Mouse (Mus musculus) forelimb bud, embryonic 11.5 days (tissue): ENCODE measurements at regions not wholly inside any gene's neighbourhood (a gene's known extent, or its start where the extent isn't known, plus 50 kb on each side); places are given as distances from the start of the nearest gene placed in this dataset.
A peak's percentile ranks its signal among the peaks of the same experiment; 100 is the strongest.

Experiments
- DNase-seq: peaks from one replicate; pipeline ENCODE4 v3.0.0-alpha.2; 2012; ENCODE audit warnings: low read depth, low spot score

DNA sequence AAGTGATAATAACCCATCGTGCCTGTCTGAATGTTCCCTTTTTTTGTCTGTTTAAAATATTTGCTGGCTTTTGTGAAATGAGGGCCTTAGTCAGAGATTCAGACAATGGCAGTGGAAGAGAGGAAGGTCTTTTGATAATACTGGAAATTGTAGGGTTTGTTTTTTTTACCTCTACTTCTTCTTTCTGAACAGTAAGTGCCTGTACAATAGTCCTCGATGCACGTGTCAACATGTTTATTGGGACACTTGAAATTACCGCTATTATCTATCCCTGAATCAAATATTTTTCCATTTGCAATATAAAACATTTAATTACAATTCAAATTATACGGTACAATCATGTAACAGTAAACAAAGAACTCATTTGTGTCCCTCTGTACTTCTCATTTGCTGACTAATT lies 733.5 kb downstream of the Fam19a2 start:
- DNase-seq: no peak

DNA sequence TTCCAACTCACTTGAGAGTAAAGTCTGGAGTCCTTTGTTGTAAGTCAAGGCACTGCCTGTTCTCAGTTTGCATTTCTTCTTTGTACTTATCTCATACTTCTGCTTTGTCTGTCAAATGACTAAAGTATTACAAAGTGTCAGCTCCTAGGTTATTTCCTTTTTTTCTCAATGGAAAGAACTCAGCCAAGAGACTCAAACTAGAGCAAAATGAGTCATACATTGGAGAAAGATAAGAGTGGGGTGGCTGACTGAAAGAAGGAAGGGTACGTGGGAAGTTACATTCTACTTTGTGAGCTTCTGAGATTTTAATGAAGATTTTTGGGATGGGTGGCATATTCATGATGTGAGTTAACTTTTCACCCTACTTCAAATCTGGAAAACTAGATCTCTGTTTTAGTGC lies 735.2 kb downstream of the Fam19a2 start:
- no peak for DNase-seq

DNA sequence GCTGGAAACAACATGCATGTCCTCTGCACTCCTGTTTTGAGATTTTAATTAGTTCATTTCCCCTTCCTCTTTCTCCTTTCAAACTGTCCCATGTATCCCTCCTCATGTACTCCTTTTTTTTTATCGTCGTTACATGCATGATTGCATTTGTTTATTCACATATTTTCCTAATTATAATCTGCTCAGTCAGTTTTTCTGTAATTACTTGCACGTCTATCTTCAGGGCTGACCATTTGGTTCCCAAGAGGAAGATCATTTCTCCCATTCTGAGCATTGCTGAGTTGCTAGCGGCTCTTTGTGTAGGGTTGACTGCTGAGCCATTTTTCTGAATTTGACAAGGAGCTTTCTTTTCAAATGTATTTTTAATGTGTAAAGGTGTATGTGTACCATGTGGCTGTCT lies 781.2 kb downstream of the Fam19a2 start:
- no peak for DNase-seq

DNA sequence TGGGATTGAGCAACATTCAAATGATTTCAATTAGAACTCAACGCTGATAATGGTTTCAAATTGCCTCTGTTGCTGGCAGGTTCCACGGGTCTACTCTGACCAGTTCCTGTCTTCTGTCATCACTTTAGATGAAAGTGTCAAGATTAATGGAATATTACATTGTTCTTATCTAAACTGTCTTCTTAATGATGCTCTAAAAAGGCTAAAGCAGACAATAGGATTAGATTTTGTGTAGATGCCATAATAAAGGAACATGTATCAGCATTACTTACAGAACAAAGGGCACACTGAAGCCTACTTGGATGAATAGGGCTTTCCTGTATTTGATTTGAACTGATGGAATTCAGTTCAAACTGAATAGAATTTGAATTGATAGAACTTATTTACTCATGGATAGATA lies 782.0 kb downstream of the Fam19a2 start:
- DNase-seq: no peak

DNA sequence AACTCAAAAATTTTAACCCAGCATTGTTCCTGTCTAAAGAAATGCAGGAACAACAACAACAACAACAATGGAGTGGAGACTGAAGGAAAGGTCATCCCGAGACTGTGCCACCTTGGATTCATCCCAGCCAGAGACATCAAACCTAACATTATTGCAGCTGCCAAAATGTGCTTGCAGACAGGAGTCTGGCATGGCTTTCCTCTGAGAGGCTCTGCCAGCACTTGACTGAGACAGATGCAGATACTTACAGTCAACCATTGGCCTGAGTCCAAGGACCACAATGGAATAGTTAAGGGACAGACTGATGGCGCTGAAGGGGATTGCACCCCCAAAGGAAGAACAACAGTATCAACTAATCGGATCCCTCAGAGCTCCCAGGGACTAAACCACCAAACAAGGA lies 819.0 kb downstream of the Fam19a2 start:
- DNase-seq: no peak

DNA sequence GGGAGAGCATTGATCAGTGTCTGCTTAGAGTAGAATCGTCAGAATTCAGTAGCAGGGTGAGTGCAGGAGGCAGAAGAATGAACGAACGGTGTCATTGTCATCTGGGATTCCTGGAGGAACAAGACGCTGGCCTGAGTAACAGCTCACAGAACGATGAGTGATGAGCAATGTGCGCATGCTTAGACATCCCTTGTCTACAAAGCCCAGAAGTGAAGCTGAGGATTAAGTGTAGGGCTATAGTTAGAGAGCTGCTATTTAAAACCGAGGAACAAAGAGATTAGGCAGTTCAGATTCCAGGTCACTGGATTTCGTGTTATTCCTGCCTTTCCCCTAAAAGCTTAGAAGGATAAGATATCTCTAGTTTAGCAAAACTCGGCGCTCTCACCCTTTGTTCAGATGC lies 826.8 kb downstream of the Fam19a2 start:
- no peak for DNase-seq

DNA sequence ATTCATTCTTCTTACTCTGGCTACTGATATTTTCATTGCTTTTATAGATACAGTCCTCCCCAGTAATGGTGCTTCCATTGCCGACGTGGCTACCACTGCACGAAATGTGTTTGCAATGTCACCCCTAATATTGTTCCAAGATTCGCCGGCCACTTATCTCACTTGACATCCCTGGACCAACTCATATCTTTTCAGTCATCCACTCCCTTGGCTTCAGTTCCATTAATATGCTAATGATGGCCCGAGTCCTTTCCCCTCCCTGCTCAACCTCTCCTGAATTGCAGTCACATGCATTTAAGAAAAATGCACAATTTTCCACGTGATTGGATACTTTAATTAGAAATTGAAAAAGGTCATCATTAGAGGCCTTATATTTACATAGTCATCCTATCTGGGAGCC lies 827.6 kb downstream of the Fam19a2 start:
- DNase-seq: no peak

DNA sequence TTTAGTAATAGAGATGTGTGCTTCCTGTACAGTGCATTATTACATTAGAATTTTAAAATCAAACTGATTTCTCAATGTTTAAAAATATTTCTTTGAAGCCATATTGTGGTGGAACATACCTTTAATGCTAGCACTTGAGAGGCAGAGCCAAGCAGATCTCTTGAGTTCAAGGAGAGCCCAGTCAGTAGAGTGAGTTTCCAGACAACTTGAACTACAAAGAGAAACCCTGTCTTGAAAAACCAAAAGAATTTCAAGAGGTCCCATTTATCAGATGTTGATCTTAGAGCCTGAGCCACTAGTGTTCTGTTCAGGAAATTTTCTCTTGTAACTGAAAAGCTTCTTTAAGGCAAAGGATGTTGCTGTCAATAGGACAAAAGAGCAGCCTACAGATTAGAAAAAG lies 855.8 kb downstream of the Fam19a2 start:
- DNase-seq: no peak

DNA sequence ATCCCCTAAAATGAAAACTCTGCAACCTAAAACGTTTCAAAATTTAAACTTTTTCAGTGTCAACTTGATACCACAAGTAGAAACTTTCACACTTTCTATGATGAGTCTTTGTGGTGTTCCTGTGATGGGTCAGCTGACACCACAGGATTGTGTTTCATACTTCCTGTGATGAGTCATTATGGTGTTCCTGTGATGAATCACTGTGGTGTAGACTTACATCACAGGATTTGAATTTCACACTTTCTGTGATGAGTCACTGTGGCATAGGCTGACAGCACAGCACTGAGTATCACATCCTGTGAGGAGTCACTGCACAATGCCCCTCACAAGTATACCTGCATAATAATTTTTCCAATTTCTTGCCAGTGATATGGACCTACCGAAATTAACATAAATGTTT lies 874.7 kb downstream of the Fam19a2 start:
- DNase-seq: no peak

DNA sequence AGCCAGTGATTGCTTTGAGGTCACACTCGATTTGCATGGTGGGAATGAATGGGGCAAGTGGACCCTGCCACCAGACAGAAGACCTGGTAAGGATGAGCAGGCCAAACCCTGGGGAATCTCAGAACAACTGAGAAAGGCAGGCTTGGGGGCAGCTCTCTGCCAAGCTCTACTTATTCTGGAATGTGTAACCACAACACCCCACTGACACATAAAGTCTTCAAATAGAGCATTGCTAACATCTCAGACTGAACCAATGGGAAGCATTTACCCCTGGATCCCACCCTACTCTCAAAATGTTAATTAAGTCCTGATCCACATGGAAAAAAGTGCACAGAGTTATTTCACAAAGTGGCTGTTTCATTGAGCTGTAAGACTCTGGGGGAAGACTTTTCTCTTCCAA lies 878.5 kb downstream of the Fam19a2 start:
- no peak for DNase-seq

DNA sequence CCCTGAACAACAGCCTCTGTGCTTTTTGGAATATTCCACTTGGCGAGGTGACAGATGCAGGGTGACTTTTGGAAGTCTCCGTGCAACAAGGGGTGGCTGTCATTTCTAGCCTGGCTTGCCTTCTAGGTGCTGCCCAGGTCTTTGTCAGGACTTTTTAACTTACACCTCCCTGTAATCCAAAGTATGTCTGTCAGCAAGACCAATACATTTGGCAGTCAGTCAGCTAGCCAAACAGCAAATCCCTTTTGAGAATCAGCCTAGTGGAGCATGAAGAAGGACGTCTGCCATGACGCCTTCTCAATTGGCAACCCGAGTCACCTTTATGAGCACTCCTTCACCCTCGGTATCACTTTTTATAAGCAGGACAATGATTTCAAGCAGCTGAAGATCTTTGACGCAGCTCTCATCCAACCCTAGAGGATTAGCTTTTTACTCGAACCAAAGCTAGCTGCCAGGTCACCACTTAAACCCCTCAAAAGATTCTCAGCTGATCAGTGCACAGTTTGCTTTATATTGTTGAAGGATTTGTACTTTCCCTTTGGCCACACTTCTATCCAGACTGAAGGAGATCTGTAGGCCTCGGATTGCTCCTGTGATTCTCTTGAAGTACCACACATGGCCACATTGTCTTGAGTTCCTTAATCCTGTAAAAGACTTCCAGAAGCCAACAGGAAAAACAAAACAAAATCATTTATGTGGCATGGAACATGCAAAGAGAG lies 883.1 kb downstream of the Fam19a2 start:
- DNase-seq: no peak

DNA sequence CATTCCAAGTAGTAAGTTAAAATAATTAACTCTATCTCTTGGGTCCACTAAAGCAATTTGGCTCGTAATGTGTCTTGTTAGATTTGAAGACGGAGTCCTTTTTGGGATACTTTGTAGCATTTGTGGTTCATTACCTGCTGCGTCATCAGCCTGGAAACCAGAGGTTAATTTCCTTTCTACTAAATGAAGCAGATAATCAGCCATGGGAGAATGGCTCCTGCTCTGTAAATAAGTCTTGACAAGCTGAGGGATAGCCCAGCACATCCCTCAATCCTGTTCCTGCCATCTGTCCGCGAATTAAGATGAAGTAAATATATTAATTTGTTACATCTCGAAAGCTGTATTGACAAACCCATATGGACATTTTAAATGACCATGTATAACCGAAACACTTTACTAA lies 899.6 kb downstream of the Fam19a2 start:
- no peak for DNase-seq

DNA sequence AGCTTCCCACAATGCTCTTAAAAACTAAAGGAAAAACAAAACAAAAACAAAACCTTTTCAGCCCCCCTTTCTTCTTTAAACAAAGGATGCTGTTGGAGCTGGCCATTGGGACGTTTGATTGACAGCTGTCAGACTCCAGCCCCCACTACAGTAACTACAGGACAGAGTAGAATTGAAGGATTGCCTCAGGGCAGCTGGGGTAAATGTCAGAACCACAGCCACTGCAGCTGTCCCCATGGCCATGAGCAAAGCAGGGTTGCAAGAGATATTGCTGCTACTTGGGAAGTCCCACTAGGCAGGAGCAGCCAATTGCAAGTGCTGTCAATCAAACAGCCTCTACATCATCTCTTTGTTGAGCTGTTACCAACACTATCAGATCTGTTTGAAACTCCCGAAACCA lies 911.8 kb downstream of the Fam19a2 start:
- DNase-seq: no peak

DNA sequence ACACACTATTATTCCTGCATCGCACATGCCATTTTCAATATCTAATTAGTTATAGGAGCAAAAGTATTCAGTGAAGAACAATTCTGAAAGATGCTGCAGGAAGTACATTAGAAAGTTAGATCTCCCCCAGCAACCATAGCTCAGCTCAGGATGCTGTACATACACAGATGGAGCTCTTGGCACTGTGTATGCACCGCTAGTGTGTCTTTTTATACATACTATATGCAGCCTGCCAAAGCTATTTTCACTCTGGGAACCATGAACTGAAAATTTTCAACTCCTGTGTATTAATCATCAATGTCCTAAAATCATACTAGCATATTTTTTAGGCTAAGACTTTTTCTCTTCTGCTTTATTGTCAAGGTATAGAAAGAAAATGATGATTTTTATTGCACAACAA lies 944.5 kb downstream of the Fam19a2 start:
- DNase-seq: no peak

DNA sequence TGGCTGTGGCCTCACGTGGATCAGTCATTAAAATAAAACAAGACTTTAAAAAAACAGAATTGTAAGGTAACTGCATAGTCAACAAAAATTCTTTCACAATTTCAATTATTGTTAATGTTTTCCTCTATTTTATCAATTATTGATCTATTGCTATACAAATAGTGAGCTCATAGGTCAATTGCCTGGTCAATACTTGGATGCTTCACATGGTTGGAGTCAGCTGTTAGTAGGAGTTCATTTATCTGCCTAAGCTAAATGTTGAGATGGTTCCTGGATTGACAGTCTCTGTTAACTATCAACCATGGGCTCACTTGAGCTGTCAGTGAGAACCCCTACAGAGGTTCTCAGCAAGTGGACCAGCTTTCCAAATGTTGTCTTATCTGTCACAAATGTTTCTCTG lies 955.7 kb downstream of the Fam19a2 start:
- DNase-seq: no peak

DNA sequence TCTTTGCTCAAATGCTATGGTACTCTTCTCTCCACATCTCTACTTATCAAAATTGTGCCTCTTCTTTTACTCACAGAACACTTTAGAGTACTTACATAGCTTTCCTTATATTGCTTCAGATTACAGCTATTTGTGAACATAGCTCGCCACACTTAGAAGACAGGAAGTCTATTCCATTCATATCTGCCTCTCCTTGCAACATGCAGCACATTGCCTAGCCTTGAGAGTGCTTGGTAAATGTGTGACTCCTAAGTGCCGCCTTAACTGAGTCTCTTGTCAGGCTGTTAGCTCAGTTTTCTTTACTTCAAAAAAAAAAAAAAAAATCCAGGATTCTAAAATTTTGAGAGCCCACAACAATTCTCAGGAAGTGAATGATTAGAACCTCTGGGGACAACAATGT lies 958.3 kb downstream of the Fam19a2 start:
- no peak for DNase-seq

DNA sequence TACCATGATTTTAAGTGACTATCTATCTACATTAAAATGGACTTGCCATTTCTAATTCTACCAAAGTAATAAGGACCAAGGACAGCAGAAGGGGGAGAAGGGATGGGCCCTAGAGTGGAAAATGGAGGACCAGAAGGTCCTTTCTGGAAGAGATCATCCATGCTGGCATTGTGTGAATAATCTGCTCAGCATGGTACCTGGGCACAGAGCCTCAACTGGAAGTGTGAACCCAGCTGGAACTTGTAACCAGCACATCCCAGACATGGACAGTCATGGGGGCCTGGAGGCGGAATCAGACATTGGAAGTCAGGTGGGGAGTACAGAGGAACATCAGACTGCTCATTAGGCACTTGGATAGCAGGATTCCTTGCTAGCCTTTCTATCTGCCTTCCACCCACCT lies 963.3 kb downstream of the Fam19a2 start:
- DNase-seq: no peak

DNA sequence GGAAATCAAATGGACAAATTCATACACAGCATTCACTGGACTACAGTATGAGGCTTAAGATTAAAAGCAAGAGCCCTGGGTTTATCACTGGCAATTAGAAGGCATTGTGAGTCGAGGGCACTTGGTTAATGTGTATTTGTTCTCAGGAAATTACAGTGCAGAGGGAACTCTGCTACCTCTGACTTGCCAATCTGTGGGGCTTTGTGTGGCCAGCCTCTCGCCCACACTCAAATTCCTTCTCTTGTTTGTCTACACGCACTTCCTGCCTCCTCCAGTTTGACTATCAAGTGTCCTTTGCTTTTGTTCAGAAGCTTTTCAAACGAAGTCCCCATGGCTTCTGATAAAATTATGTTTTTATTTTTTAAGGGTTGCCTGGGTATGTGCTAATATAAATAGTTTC lies 985.6 kb downstream of the Fam19a2 start:
- no peak for DNase-seq

DNA sequence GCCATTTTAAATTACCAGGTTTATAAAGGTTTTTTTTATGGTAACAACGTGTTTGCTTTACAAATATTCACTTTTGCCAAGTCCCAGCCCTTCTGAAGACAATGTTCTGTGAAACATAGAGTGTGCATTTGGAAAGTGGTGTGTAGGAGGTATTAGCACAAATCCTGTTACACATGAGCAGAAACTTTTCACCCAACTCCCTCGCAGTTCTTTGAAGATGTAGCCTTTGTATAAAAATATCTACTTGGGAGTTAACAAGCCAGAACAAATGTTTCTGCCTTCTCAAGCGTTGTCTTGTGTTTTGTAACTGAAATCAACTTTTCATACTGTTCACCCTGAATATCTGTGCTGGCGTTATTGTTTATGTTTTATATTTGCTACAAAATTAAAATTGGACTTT lies 986.2 kb downstream of the Fam19a2 start:
- no peak for DNase-seq

DNA sequence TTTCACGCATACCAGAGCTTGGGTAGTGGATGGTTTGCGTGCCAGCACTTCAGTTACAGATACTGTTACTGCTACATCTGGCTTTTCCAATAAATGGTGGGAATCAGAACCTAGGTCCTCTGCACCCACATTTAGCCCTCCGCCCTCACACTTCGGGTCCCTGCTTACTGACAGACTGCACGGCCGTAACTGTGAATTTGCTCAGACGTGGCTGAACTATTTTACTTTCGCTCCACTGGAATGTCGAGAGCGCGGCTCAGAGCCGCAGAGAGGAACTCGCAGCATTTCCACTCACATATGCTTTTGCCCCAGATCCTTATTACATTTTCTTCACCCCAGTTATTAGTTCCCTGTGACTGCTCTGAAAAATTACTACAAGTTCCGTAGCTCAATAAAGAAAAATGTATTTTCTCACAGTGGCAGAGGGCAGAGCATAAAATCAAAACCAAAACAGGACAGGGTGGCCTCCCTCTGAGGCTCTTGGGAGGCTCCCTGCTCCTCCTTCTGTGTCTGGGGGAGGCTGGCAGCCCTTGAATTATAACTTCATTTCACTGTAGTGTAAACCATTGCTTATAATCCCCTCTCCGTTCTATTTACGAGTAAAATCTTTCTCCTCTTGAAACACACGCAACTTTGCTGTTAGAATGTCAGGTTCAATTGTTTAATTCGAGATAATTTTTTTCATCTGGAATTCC lies 1024.7 kb downstream of the Fam19a2 start:
- DNase-seq: peak; percentile 21

DNA sequence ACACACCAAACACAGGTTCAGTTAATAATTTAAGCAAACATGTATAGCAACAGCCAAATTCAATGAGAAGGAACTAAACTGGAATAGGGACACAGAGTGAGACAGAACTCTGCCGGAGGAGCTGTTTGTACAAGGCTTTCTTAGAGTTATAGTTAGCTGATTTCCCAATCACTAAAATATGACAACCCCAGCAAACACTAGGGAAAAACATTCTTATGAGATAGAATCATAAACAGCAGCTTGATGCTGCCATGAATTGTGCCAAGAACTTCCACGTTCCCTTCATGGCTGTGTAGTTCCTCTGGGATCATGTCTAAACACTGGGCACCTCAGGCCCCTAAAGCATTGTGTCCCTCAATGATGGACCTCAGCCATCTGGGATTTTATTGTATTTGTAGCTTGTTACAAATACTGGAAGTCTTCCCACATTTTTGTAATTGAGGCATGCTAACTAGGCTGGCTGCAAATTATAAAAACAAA lies 1033.4 kb downstream of the Fam19a2 start:
- no peak for DNase-seq

DNA sequence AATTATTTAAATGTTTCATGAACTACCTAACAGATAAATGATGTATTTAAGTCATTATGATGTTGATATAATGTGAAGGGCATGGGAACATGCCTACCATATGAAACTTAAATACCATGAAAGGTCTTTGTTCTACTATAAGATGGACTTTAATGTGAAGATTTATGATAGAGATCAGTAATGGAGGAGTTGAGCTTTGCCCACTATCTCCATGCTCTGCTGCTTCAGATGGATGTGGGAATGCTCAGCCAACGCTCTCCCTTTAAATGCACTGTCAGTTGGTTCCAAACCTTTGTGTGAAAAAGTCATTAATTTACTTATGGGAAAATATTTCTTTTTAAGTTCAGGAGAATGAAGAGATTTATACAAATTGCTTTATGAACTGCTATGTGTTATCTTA lies 1040.9 kb downstream of the Fam19a2 start:
- DNase-seq: no peak

DNA sequence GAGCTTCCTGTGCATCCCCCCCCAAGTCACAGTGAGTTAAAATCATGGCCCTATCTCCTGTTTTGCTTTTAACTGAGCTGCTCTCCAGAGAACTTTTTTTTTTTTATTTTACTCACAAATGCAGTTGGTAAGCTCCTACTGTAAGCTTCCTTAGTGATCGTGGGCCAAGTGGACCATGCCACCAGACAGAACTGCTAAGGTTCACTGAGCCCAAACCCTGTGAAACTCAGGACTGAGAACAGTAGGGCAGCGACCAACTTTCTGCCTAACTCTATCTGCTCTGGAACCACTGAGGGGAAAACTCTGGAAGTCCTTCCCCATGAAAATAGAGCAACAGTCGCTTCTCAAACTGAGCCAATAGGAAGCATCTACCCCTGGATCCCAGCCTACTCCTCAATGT lies 1041.8 kb downstream of the Fam19a2 start:
- DNase-seq: no peak

DNA sequence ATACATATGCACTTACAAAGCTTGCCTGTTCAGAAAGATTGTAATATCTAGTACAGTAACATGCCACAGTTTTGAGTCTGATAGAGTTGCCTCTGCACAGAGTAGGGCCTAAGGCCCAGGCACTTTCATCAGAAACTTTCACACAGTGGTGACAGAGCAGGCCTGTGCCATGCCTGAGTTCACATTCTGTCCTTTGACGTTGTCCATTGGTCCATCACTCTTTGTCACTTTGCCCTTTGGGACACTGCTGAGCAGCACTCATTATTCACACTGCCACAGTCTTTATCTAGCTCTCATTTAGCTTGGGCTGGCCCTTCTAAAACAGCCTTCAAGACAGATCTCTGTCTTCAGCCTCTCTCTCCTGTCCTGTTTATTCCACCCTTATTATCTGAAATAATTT lies 1055.0 kb downstream of the Fam19a2 start:
- DNase-seq: no peak
